Mouse (Mus musculus) limb, embryonic 14.5 days (tissue): ENCODE data around the gene Mef2c. TPM values are rescaled to one million over a fixed set of nuclear protein-coding genes. Genes with fewer than 3 reads are reported as not detected.

Experiments used
- ATAC-seq: fragments of 200-750 bp; cut with Nextera tagmentation; 2 replicates; pipeline ENCODE4 v1.8.0; 2017; ENCODE audit warnings: low read depth, moderate number of reproducible peaks, moderate TSS enrichment; ENCODE audit not compliant: low FRiP score
- DNase-seq: peaks from one replicate; pipeline ENCODE4 v3.0.0-alpha.2; 2015; ENCODE audit warnings: low spot score
- H3K27ac ChIP-seq: fragments of 300-500 bp; sonication (generic); replicated peaks from 2 replicates; pipeline ENCODE4 v1.5.1; 2014; ENCODE audit warnings: low read depth, mild to moderate bottlenecking, low read length, moderate library complexity, mixed read lengths
- H3K27me3 ChIP-seq: fragments of 300-500 bp; sonication (generic); 2 replicates; pipeline ENCODE4 v1.6.1; 2014; ENCODE audit warnings: low read length, mixed read lengths; ENCODE audit not compliant: control insufficient read depth, insufficient read depth
- H3K36me3 ChIP-seq: fragments of 300-500 bp; sonication (generic); 2 replicates; pipeline ENCODE4 v1.6.1; 2014; ENCODE audit warnings: mild to moderate bottlenecking, low read length, moderate library complexity, mixed read lengths; ENCODE audit not compliant: control insufficient read depth, insufficient read depth
- H3K4me1 ChIP-seq: fragments of 300-500 bp; sonication (generic); 2 replicates; pipeline ENCODE4 v1.6.1; 2014; ENCODE audit warnings: antibody characterized with exemption, low read length, mixed read lengths; ENCODE audit not compliant: control insufficient read depth, insufficient read depth
- H3K4me2 ChIP-seq: fragments of 300-500 bp; sonication (generic); replicated peaks from 2 replicates; pipeline ENCODE4 v1.6.1; 2014; ENCODE audit warnings: low read depth, mild to moderate bottlenecking, low read length, moderate library complexity; ENCODE audit not compliant: severe bottlenecking
- H3K4me3 ChIP-seq: fragments of 300-500 bp; sonication (generic); replicated peaks from 2 replicates; pipeline ENCODE4 v1.5.1; 2014; ENCODE audit warnings: low read length
- H3K9ac ChIP-seq: fragments of 300-500 bp; sonication (generic); 2 replicates; pipeline ENCODE4 v1.6.1; 2014; ENCODE audit warnings: mild to moderate bottlenecking, low read depth, low read length, moderate library complexity; ENCODE audit not compliant: severe bottlenecking
- H3K9me3 ChIP-seq: fragments of 300-500 bp; sonication (generic); 2 replicates; pipeline ENCODE4 v1.6.1; 2016; ENCODE audit warnings: low read length; ENCODE audit not compliant: control insufficient read depth
- POLR2A ChIP-seq: fragments of 200-500 bp; IDR thresholded peaks from 2 replicates; pipeline ENCODE4 v1.8.0; 2012; ENCODE audit warnings: inconsistent platforms, mild to moderate bottlenecking, moderate library complexity, borderline replicate concordance; ENCODE audit not compliant: insufficient read depth, insufficient read length; ENCODE audit errors: extremely low read depth
- WGBS: fragments of 180-500 bp; shearing (Covaris S2); extraction: QIAGEN DNeasy Blood & Tissue Kit; methylation state at CpG from one replicate; pipeline ENCODE4 v1.1.7; 2014; 5-methylcytosine and 5-hydroxymethylcytosine counted together
- polyA plus RNA-seq, 2 experiments: library from polyadenylated mRNA; depleted of rRNA in 1 of 2; stranded (reverse) in 1 of 2; unstranded in 1 of 2; fragments of >200 nt; fragmentation: Nextera tagmentation in 1 of 2; extraction: Ambion mirVana in 1 of 2; gene quantifications; 2 replicates each; pipeline versions ENCODE4 v1.2.1 to v1.2.3; 2012 to 2014

The Mef2c gene
- polyA plus RNA-seq, 2 experiments = 50.0 to 158 TPM

- no peak overlapping the region for H3K27ac ChIP-seq
- H3K36me3 ChIP-seq = no peaks in the 10 kb centered on the region
- H3K4me1 ChIP-seq = no peaks in the 10 kb centered on the region
- 4% methylated on average over 14 of the region's 14 CpGs for WGBS
- TF ChIP-seq POLR2A = no peak
- H3K4me3 ChIP-seq = peak overlapping the region; percentile 32
- DNase-seq (no peak), ATAC-seq (peak; percentile 58)
- no peak overlapping the region for H3K9ac ChIP-seq
- H3K27me3 ChIP-seq = peaks cover 81% of the 10 kb centered on the region
- H3K9me3 ChIP-seq = no peaks in the 10 kb centered on the region
- peak overlapping the region; percentile 43 for H3K4me2 ChIP-seq
Measured at GRCm38 (mm10) chr13:83715308-83715785, 211.5 kb downstream of the Mef2c start.

- ATAC-seq (no peak), DNase-seq (no peak)
- WGBS = 4% methylated on average over 27 of the region's 27 CpGs
- Histone ChIP-seq H3K4me3 (0 out of 2 replicates have a peak overlapping the region, but pooled peaks have one; percentile 5), H3K36me3 (no peaks in the 10 kb centered on the region), H3K4me2 (no peak overlapping the region), H3K9me3 (no peaks in the 10 kb centered on the region), H3K27ac (no peak overlapping the region), H3K9ac (no peak overlapping the region), H3K4me1 (no peaks in the 10 kb centered on the region), H3K27me3 (peaks cover 89% of the 10 kb centered on the region)
- no peak for TF ChIP-seq POLR2A
Measured at GRCm38 (mm10) chr13:83715971-83716615, 212.3 kb downstream of the Mef2c start.
